Mouse (Mus musculus) heart, adult 2 months (tissue): ENCODE results near the gene Gucy1b1. TPM values are rescaled to one million over a fixed set of nuclear protein-coding genes. Genes with fewer than 3 reads are reported as not detected.

ENCODE experiments used
- DNase-seq, 2 experiments: peaks; one replicate each; pipeline ENCODE4 v3.0.0; 2021
- H3K27ac ChIP-seq: fragments of 200-600 bp; 2 replicates; pipeline ENCODE4 v1.8.1; 2022
- H3K27me3 ChIP-seq: fragments of 200-500 bp; 2 replicates; pipeline ENCODE4 v1.6.1; 2012; ENCODE audit warnings: mild to moderate bottlenecking, low read length, inconsistent platforms, mixed read lengths; ENCODE audit not compliant: control insufficient read depth, insufficient read depth
- H3K36me3 ChIP-seq: fragments of 200-500 bp; 2 replicates; pipeline ENCODE4 v1.6.1; 2012; ENCODE audit warnings: low read length, inconsistent platforms; ENCODE audit not compliant: control insufficient read depth, insufficient read depth
- H3K4me1 ChIP-seq: fragments of 200-500 bp; 2 replicates; pipeline ENCODE4 v1.6.1; 2011; ENCODE audit warnings: low read length; ENCODE audit not compliant: control insufficient read depth, insufficient read depth
- H3K4me3 ChIP-seq: fragments of 200-600 bp; 2 replicates; pipeline ENCODE4 v1.8.1; 2022
- H3K79me2 ChIP-seq: fragments of 200-500 bp; replicated peaks from 2 replicates; pipeline ENCODE4 v1.6.1; 2012; ENCODE audit warnings: mild to moderate bottlenecking, inconsistent platforms, low read length, moderate library complexity, mixed read lengths; ENCODE audit not compliant: control insufficient read depth, insufficient read depth
- H3K9ac ChIP-seq: fragments of 200-500 bp; 2 replicates; pipeline ENCODE4 v1.6.1; 2012; ENCODE audit warnings: low read depth, mild to moderate bottlenecking, control low read depth, inconsistent platforms, low read length, mixed read lengths
- CTCF ChIP-seq: fragments of 200-600 bp; IDR thresholded peaks from 2 replicates; pipeline ENCODE4 v1.8.1; 2022; ENCODE audit warnings: antibody characterized with exemption, mild to moderate bottlenecking, moderate library complexity
- EP300 ChIP-seq: fragments of 200-500 bp; IDR thresholded peaks from 2 replicates; pipeline ENCODE4 v1.6.1; 2011; ENCODE audit warnings: low read depth, low read length, control low read depth; ENCODE audit not compliant: insufficient read depth
- POLR2A ChIP-seq: fragments of 200-500 bp; IDR thresholded peaks from 2 replicates; pipeline ENCODE4 v1.6.1; 2011; ENCODE audit warnings: mild to moderate bottlenecking, low read depth, low read length, control low read depth; ENCODE audit not compliant: insufficient read depth
- WGBS: fragments of 180-500 bp; shearing (Covaris S2); methylation state at CpG from one replicate; pipeline ENCODE4 v1.1.7; 2018; 5-methylcytosine and 5-hydroxymethylcytosine counted together
- intact Hi-C: fragments of 180-260 bp; cut with DNase I; formaldehyde crosslinking; loops from one replicate; pipeline ENCODE4 v1.15.1; 2025
- long read RNA-seq: library from polyadenylated mRNA; stranded (forward); transcript quantifications from one replicate; pipeline ENCODE4 v2.0.0, GENCODE M21; 2021
- polyA plus RNA-seq: library from polyadenylated mRNA; depleted of rRNA; stranded (reverse); fragments of >200 nt; gene quantifications from 2 replicates; pipeline ENCODE4 v1.2.3, GENCODE M21; 2012; rRNA removed
- total RNA-seq, 2 experiments: library from RNA; stranded (reverse); gene quantifications; 2 replicates each; pipeline ENCODE4 v1.2.3; 2021

The Gucy1b1 gene
- total RNA-seq (10 to 100 TPM; 14.7 to 15.1 TPM), polyA plus RNA-seq (9.4 and 18.6 TPM in 2 replicates)
- long read RNA-seq, transcript Gucy1b1-201 (14 exons, 3,223 nt), result major isoform, 13 of 15 reads
- long read RNA-seq, partial matches to known transcripts, result 1 of 15 reads
- long read RNA-seq, other reads (novel, unspliced or antisense), result 1 of 15 reads

DNA sequence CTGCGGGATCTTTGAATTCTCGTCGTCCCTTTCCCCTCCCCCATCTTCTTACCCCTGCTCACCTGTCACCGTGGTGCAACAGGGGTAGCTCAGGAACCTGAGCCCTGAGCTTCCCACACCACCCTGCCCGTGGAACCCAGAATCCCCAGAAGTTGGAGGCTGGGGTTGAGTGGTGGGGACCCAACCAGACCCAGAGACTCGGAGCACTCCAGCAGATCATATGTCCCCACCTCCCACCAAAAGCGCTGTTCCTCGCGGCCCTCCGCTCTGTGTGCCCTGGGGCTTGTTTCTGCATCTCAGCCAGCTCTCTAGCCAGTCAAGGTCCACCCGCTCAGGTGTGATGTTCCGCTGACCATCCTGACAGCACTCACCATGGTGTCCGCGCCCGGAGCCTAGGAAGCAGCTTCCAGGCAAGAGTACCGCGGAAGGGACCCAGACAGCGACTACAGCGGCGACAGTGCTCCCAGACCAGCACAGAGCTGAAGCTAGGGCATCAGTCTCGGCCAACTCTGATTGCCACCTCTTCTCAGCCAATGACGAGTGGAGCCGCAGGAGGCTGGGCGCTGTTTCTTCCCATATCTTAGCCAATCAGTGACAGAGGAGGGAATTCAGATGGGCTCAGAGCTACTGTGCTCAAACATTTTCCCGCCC is at the start of gene Gucy1b1:
TSS of gene Gucy1b1 (minus strand) at position 489 of the 651 bp plus-strand sequence.
- intact Hi-C loops, result loop anchor here (2.0 to 10.0 kb wide), 2 partner anchors 30 to 110 kb away; no protein-coding TSS in a partner anchor
- H3K36me3 ChIP-seq, result no peaks in the 10 kb centered on the region
- 3% methylated on average over 25 of the region's 25 CpGs for WGBS
- H3K4me3 ChIP-seq, result peak within 1 kb of the TSS; percentile 44
- H3K79me2 ChIP-seq, result no peaks in the 10 kb centered on the region
- H3K27me3 ChIP-seq, result no peaks in the 10 kb centered on the region
- peak; percentile 75 to 81 for DNase-seq
- peak within 1 kb of the TSS; percentile 72 for H3K27ac ChIP-seq
- no peaks in the 10 kb centered on the region for H3K4me1 ChIP-seq
- peak; percentile 87 for TF ChIP-seq POLR2A
- no peak for TF ChIP-seq CTCF
- TF ChIP-seq EP300, result no peak
- peak within 1 kb of the TSS; percentile 65 for H3K9ac ChIP-seq

DNA sequence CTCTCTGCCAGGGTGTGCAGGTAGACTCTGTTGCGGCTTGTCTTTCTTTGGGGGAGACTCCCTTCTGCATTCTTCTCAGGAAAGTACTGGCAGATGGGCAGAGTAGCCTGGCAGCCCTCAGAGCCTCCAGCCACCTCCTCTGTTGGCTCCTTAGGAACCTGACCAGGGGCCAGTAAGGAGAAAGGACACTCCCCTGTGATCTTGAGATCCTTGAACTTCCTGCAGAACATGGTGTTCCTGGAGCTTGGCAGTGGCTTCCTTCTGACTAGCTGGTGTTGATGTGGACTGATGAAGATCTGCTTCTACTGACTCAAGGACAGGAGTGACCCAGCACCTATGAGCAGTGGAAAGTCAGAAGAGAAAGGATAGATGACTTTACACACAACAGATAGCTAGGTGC is 44.4 kb upstream of the Gucy1b1 start:
- H3K79me2 ChIP-seq, result no peaks in the 10 kb centered on the region

DNA sequence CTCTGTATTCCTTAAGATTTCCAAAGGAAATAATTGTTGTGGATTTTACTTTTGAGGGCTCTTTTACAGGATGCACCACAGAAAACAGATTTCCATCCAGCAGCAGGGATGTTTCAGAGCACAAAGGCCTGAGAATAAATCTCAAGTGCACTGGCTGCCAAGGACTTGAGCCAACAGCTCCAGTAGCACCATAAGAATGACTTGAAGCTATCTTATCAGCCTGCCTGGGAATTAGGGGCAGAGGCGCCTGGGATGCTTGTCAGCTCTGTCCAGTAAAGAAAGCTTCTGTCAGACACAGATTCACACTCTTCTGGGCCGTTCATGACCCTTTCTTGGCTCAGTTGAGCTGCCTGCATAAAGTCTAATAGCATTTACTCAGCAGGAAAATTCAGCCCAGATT is 38.0 kb upstream of the Gucy1b1 start:
- Histone ChIP-seq H3K9ac (no peak overlapping the region), H3K27ac (peak overlapping the region; percentile 55)

More for the DNA sequence above, 44.4 kb upstream of the Gucy1b1 start:
- WGBS, result 86% methylated on average over 1 of the region's 1 CpGs
- no peak for DNase-seq
- Histone ChIP-seq H3K27ac (no peak overlapping the region), H3K4me3 (no peak overlapping the region), H3K4me1 (no peaks in the 10 kb centered on the region), H3K9ac (no peak overlapping the region), H3K36me3 (no peaks in the 10 kb centered on the region; the same call in 1 of the 2 replicates), H3K27me3 (no peaks in the 10 kb centered on the region)
- intact Hi-C loops, result loop anchor here (10.0 kb wide), 1 partner anchor 116 kb away; no protein-coding TSS in a partner anchor
- TF ChIP-seq CTCF, result no peak
- TF ChIP-seq EP300, result no peak
- TF ChIP-seq POLR2A, result no peak

DNA sequence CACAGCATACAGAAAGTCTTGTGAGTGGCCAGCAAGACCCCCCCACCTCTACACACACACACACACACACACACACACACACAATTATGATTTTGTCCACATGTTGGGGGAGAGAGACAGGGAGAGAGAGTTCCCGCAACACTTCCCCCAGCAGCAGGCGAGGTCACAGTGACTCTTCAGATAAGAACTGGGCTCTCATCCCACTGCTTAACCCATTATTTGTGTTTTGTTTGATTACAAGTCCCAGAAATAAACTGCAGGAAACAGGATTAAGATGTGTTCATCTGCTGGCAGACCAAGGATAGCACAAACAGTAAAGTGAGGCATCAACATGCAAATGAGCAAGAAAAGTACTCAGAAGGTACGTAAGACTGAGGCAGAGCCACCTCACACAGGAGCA is 37.5 kb upstream of the Gucy1b1 start:
- intact Hi-C loops, result loop anchor here (10.0 kb wide), 1 partner anchor 123 kb away; no protein-coding TSS in a partner anchor
- no peaks in the 10 kb centered on the region for H3K27me3 ChIP-seq
- WGBS, result 22% methylated on average over 3 of the region's 3 CpGs

More for the DNA sequence above, 38.0 kb upstream of the Gucy1b1 start:
- TF ChIP-seq EP300 (no peak), CTCF (no peak), POLR2A (0 out of 2 replicates have a peak, but pooled peaks have one; percentile 15)
- Histone ChIP-seq H3K27me3 (no peaks in the 10 kb centered on the region), H3K79me2 (no peaks in the 10 kb centered on the region), H3K36me3 (peaks cover 6% of the 10 kb centered on the region), H3K4me1 (peaks cover 4% of the 10 kb centered on the region), H3K4me3 (no peak overlapping the region)
- peak; percentile 43 to 69 for DNase-seq
- intact Hi-C loops, result loop anchor here (10.0 kb wide), 1 partner anchor 122 kb away; no protein-coding TSS in a partner anchor
- WGBS, result 19% methylated on average over 2 of the region's 2 CpGs

DNA sequence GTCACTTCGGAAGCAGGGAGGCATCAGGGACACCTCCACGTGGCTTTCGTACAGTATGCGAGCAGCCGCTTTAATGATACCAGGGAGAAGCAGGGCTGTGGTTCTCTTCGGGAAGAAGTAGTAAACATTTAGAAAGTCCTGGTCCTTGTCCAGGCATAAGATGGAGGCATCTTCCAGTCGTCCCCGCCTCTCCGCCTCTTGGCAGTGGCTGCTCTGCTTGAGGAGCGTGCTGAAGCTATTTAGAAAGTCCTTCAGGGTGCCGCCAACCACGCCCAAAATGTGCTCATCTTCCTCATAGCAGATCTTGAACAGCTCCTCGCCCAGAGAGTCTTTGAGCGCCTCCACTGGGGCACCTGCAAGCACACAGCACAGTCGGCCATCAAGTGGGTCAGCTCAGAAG is 34.5 kb upstream of the Gucy1b1 start:
- Histone ChIP-seq H3K79me2 (no peaks in the 10 kb centered on the region), H3K27ac (no peak overlapping the region), H3K9ac (no peak overlapping the region), H3K27me3 (no peaks in the 10 kb centered on the region), H3K4me1 (peaks cover 13% of the 10 kb centered on the region), H3K4me3 (no peak overlapping the region), H3K36me3 (peaks cover 13% of the 10 kb centered on the region)
- DNase-seq, result no peak
- intact Hi-C loops, result loop anchor here (5.0 kb wide), 1 partner anchor 33 kb away; no protein-coding TSS in a partner anchor
- WGBS, result 88% methylated on average over 15 of the region's 15 CpGs
- TF ChIP-seq CTCF (no peak), POLR2A (no peak), EP300 (no peak)

More for the DNA sequence above, 37.5 kb upstream of the Gucy1b1 start:
- Histone ChIP-seq H3K27ac (peak overlapping the region; percentile 55), H3K4me1 (peaks cover 4% of the 10 kb centered on the region), H3K9ac (no peak overlapping the region; the same call in 1 of the 2 replicates), H3K4me3 (no peak overlapping the region), H3K36me3 (peaks cover 6% of the 10 kb centered on the region), H3K79me2 (no peaks in the 10 kb centered on the region)
- TF ChIP-seq EP300 (no peak), POLR2A (no peak), CTCF (no peak)
- DNase-seq, result peak in 1 of 2 experiments; percentile 25
